Mouse (Mus musculus) spleen, adult 2 months (tissue): ENCODE measurements around the gene Mmp21.

ENCODE experiments used
- CTCF ChIP-seq: fragments of 200-500 bp; IDR thresholded peaks from 2 replicates; pipeline ENCODE4 v1.5.1; 2011; ENCODE audit warnings: mild to moderate bottlenecking, inconsistent platforms; ENCODE audit not compliant: insufficient read depth, insufficient read length, insufficient replicate concordance; ENCODE audit errors: extremely low read depth
- POLR2A ChIP-seq: fragments of 200-500 bp; IDR thresholded peaks from 2 replicates; pipeline ENCODE4 v1.6.1; 2011; ENCODE audit warnings: low read depth, low read length, inconsistent platforms

GRCm38 (mm10) chr7:133634932-133635650 lies 44.8 kb downstream of the Mmp21 start:
- TF ChIP-seq CTCF (no peak), POLR2A (no peak)
